Mouse (Mus musculus): Measurements from ENCODE around the gene Etl4. TPM values are rescaled to one million over a fixed set of nuclear protein-coding genes. Genes with fewer than 3 reads are reported as not detected.

Etl4 gene
- total RNA-seq, 1 experiment: 50.8 TPM

- TF ChIP-seq CHD2 (IDR thresholded peaks at IDR 0.05; ENCODE audit: low read depth, low read length): no peak
- peak overlapping the region; percentile 46; the same call in 1 of the 2 replicates for H3K27ac ChIP-seq (ENCODE audit: insufficient read depth, low read depth, low read length, poor library complexity, severe bottlenecking)
- peaks cover 24 to 28% of the 10 kb centered on the region in 2 experiments for H3K4me1 ChIP-seq (ENCODE audit: control insufficient read depth in 2 of 2, insufficient read depth in 2 of 2, low read length in 2 of 2, poor library complexity in 1 of 2)
- no peak overlapping the region for H3K4me3 ChIP-seq (ENCODE audit: insufficient read depth in 1 of 2, low read depth in 1 of 2, low read length in 2 of 2, poor library complexity in 1 of 2, severe bottlenecking in 1 of 2)
- H3K36me3 ChIP-seq (ENCODE audit: control insufficient read depth, insufficient read depth, low read length, poor library complexity, severe bottlenecking): peaks cover 2% of the 10 kb centered on the region; the same call in 1 of the 2 replicates
- H3K9me3 ChIP-seq (ENCODE audit: control insufficient read depth, insufficient read depth, low read depth, low read length): no peaks in the 10 kb centered on the region
- no peak for DNase-seq (ENCODE audit: low read depth, low spot score)
- no peak overlapping the region; the same call in 1 of the 2 replicates for H3K9ac ChIP-seq (ENCODE audit: insufficient read depth, low read depth, low read length, poor library complexity, severe bottlenecking)
- in situ Hi-C loops (cut with MboI; ENCODE audit: low sequenced_read_pairs in 2 of 2, unreplicated experiment in 2 of 2): no loop called here
Observed at GRCm38 (mm10) chr2:20662696-20663095, 753.1 kb downstream of the Etl4 start.

GRCm38 (mm10) chr2:20665309-20665971 is 755.9 kb downstream of the Etl4 start:
- H3K4me3 ChIP-seq (ENCODE audit: insufficient read depth in 1 of 2, low read depth in 1 of 2, low read length in 2 of 2, poor library complexity in 1 of 2, severe bottlenecking in 1 of 2): 0 out of 4 replicates have a peak overlapping the region, but pooled peaks of 1 of the 2 experiments have one; percentile 2
- in situ Hi-C loops (cut with MboI; ENCODE audit: low sequenced_read_pairs in 2 of 2, unreplicated experiment in 2 of 2): no loop called here
- H3K27ac ChIP-seq (ENCODE audit: insufficient read depth, low read depth, low read length, poor library complexity, severe bottlenecking): peak overlapping the region; percentile 98
- peaks cover 9% of the 10 kb centered on the region; the same call in 1 of the 2 replicates for H3K36me3 ChIP-seq (ENCODE audit: control insufficient read depth, insufficient read depth, low read length, poor library complexity, severe bottlenecking)
- H3K9me3 ChIP-seq (ENCODE audit: control insufficient read depth, insufficient read depth, low read depth, low read length): no peaks in the 10 kb centered on the region
- peak overlapping the region; percentile 60; the same call in 1 of the 2 replicates for H3K9ac ChIP-seq (ENCODE audit: insufficient read depth, low read depth, low read length, poor library complexity, severe bottlenecking)
- DNase-seq (ENCODE audit: low read depth, low spot score): no peak
- peaks cover 18 to 21% of the 10 kb centered on the region in 2 experiments for H3K4me1 ChIP-seq (ENCODE audit: control insufficient read depth in 2 of 2, insufficient read depth in 2 of 2, low read length in 2 of 2, poor library complexity in 1 of 2)
- TF ChIP-seq MAFK (IDR thresholded peaks at IDR 0.05; ENCODE audit: insufficient read depth, low read depth, low read length) (0 out of 2 replicates have a peak, but pooled peaks have one; percentile 2), ZNF384 (IDR thresholded peaks at IDR 0.05; ENCODE audit: low read depth, low read length) (no peak), CHD2 (IDR thresholded peaks at IDR 0.05; ENCODE audit: low read depth, low read length) (no peak), ZC3H11A (IDR thresholded peaks at IDR 0.05; ENCODE audit: borderline replicate concordance, low read depth, low read length) (no peak), HCFC1 (IDR thresholded peaks at IDR 0.05; ENCODE audit: borderline replicate concordance, insufficient read depth, low read length) (no peak)

GRCm38 (mm10) chr2:20666051-20666478 is 756.5 kb downstream of the Etl4 start:
- Histone ChIP-seq H3K9me3 (ENCODE audit: control insufficient read depth, insufficient read depth, low read depth, low read length) (no peaks in the 10 kb centered on the region), H3K36me3 (ENCODE audit: control insufficient read depth, insufficient read depth, low read length, poor library complexity, severe bottlenecking) (peaks cover 11% of the 10 kb centered on the region; the same call in 1 of the 2 replicates), H3K9ac (ENCODE audit: insufficient read depth, low read depth, low read length, poor library complexity, severe bottlenecking) (peak overlapping the region; percentile 54; the same call in 1 of the 2 replicates), H3K4me3 (ENCODE audit: insufficient read depth in 1 of 2, low read depth in 1 of 2, low read length in 2 of 2, poor library complexity in 1 of 2, severe bottlenecking in 1 of 2) (peak overlapping the region; percentile 2 to 30; a peak in 1 of 4 replicates), H3K27ac (ENCODE audit: insufficient read depth, low read depth, low read length, poor library complexity, severe bottlenecking) (peak overlapping the region; percentile 98; the same call in 1 of the 2 replicates), H3K4me1 (ENCODE audit: control insufficient read depth in 2 of 2, insufficient read depth in 2 of 2, low read length in 2 of 2, poor library complexity in 1 of 2) (peaks cover 18 to 25% of the 10 kb centered on the region in 2 experiments)
- DNase-seq (ENCODE audit: low read depth, low spot score): peak; percentile 83
- in situ Hi-C loops (cut with MboI; ENCODE audit: low sequenced_read_pairs in 2 of 2, unreplicated experiment in 2 of 2): no loop called here
- TF ChIP-seq HCFC1 (IDR thresholded peaks at IDR 0.05; ENCODE audit: borderline replicate concordance, insufficient read depth, low read length) (no peak), ZC3H11A (IDR thresholded peaks at IDR 0.05; ENCODE audit: borderline replicate concordance, low read depth, low read length) (peak; percentile 76; the same call in 1 of the 2 replicates), ZNF384 (IDR thresholded peaks at IDR 0.05; ENCODE audit: low read depth, low read length) (no peak), MAFK (IDR thresholded peaks at IDR 0.05; ENCODE audit: insufficient read depth, low read depth, low read length) (no peak), CHD2 (IDR thresholded peaks at IDR 0.05; ENCODE audit: low read depth, low read length) (no peak)

- DNase-seq (ENCODE audit: low read depth, low spot score): no peak
- Histone ChIP-seq H3K36me3 (ENCODE audit: control insufficient read depth, insufficient read depth, low read length, poor library complexity, severe bottlenecking) (peaks cover 11% of the 10 kb centered on the region; the same call in 1 of the 2 replicates), H3K4me1 (ENCODE audit: control insufficient read depth in 2 of 2, insufficient read depth in 2 of 2, low read length in 2 of 2, poor library complexity in 1 of 2) (peaks cover 14 to 19% of the 10 kb centered on the region in 2 experiments), H3K9me3 (ENCODE audit: control insufficient read depth, insufficient read depth, low read depth, low read length) (no peaks in the 10 kb centered on the region), H3K9ac (ENCODE audit: insufficient read depth, low read depth, low read length, poor library complexity, severe bottlenecking) (no peak overlapping the region), H3K4me3 (ENCODE audit: insufficient read depth in 1 of 2, low read depth in 1 of 2, low read length in 2 of 2, poor library complexity in 1 of 2, severe bottlenecking in 1 of 2) (peak overlapping the region in 1 of 2 experiments; percentile 9; a peak in 1 of 4 replicates), H3K27ac (ENCODE audit: insufficient read depth, low read depth, low read length, poor library complexity, severe bottlenecking) (peak overlapping the region; percentile 98)
- TF ChIP-seq ZNF384 (IDR thresholded peaks at IDR 0.05; ENCODE audit: low read depth, low read length) (no peak), MAFK (IDR thresholded peaks at IDR 0.05; ENCODE audit: insufficient read depth, low read depth, low read length) (no peak), CHD2 (IDR thresholded peaks at IDR 0.05; ENCODE audit: low read depth, low read length) (no peak), ZC3H11A (IDR thresholded peaks at IDR 0.05; ENCODE audit: borderline replicate concordance, low read depth, low read length) (no peak)
- in situ Hi-C loops (cut with MboI; ENCODE audit: low sequenced_read_pairs in 2 of 2, unreplicated experiment in 2 of 2): no loop called here
Observed at GRCm38 (mm10) chr2:20667876-20668275, 758.3 kb downstream of the Etl4 start.

Measured in ES-E14 (cell line).